Mouse (Mus musculus) intestine, embryonic 14.5 days (tissue): ENCODE data around the gene Olfr1277. TPM values are rescaled to one million over a fixed set of nuclear protein-coding genes. Genes with fewer than 3 reads are reported as not detected.

ENCODE experiments used
- ATAC-seq: fragments of 200-750 bp; cut with Nextera tagmentation; replicated peaks from 2 replicates; pipeline ENCODE4 v1.8.0; 2017; ENCODE audit warnings: low read depth, moderate number of reproducible peaks, moderate TSS enrichment, moderate library complexity; ENCODE audit not compliant: low FRiP score, low TSS enrichment
- DNase-seq: peaks from one replicate; pipeline ENCODE4 v3.0.0-alpha.2; 2018; ENCODE audit warnings: low spot score
- H3K27ac ChIP-seq: fragments of 300-500 bp; sonication (generic); 2 replicates; pipeline ENCODE4 v1.5.1; 2014; ENCODE audit warnings: low read depth, mild to moderate bottlenecking, control low read depth
- H3K27me3 ChIP-seq: fragments of 300-500 bp; sonication (generic); replicated peaks from 2 replicates; pipeline ENCODE4 v1.6.1; 2014; ENCODE audit warnings: low read length, control low read depth; ENCODE audit not compliant: control insufficient read depth, insufficient read depth
- H3K36me3 ChIP-seq: fragments of 300-500 bp; sonication (generic); 2 replicates; pipeline ENCODE4 v1.6.1; 2014; ENCODE audit warnings: low read length, control low read depth; ENCODE audit not compliant: control insufficient read depth, insufficient read depth
- H3K4me1 ChIP-seq: fragments of 300-500 bp; sonication (generic); replicated peaks from 2 replicates; pipeline ENCODE4 v1.6.1; 2014; ENCODE audit warnings: low read length, control low read depth, mixed read lengths; ENCODE audit not compliant: control insufficient read depth, insufficient read depth
- H3K4me2 ChIP-seq: fragments of 300-500 bp; sonication (generic); 2 replicates; pipeline ENCODE4 v1.6.1; 2014; ENCODE audit warnings: low read length
- H3K4me3 ChIP-seq: fragments of 300-500 bp; sonication (generic); 2 replicates; pipeline ENCODE4 v1.5.1; 2014; ENCODE audit warnings: low read depth, low read length, control low read depth, mixed read lengths
- H3K9ac ChIP-seq: fragments of 300-500 bp; sonication (generic); 2 replicates; pipeline ENCODE4 v1.6.1; 2014; ENCODE audit warnings: mild to moderate bottlenecking, low read length
- H3K9me3 ChIP-seq: fragments of 300-500 bp; sonication (generic); 2 replicates; pipeline ENCODE4 v1.6.1; 2016; ENCODE audit warnings: low read length, control low read depth; ENCODE audit not compliant: control insufficient read depth
- WGBS: fragments of 180-500 bp; shearing (Covaris S2); extraction: QIAGEN DNeasy Blood & Tissue Kit; methylation state at CpG from one replicate; pipeline ENCODE4 v1.1.7; 2014; 5-methylcytosine and 5-hydroxymethylcytosine counted together
- polyA plus RNA-seq: library from polyadenylated mRNA; unstranded; fragments of >200 nt; fragmentation: Nextera tagmentation; extraction: Ambion mirVana; gene quantifications from 2 replicates; pipeline ENCODE4 v1.2.1, GENCODE M21; 2014

Gene Olfr1277
- polyA plus RNA-seq: not detected in 2 replicates

DNA sequence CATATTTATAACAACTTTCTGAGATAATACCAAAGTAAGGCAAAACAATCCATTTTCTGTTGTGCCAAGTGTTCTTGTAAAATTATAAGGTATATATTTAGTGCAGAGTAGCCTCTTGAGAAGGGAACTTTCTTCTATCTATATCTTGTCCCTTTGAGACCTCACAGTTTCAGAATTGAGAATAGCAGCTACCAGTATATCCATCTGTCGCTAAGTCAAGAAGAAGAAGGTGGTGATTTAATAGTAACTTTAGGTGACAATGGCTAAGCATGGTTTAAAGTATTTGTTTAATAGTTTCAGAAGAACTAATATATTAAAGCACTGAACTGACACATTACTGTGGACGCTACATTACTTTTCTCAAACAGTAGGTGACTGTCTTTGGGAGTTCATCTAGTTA, at the start of gene Olfr1277:
Gene Olfr1277, minus strand, starts transcription at position 101 of the 400 bp plus-strand sequence.
- Histone ChIP-seq H3K9ac (no peak within 1 kb of the TSS), H3K4me3 (no peak within 1 kb of the TSS), H3K27ac (no peak within 1 kb of the TSS), H3K27me3 (no peaks in the 10 kb centered on the region), H3K4me2 (no peak within 1 kb of the TSS), H3K36me3 (no peaks in the 10 kb centered on the region), H3K9me3 (no peaks in the 10 kb centered on the region), H3K4me1 (no peaks in the 10 kb centered on the region)
- no peak for DNase-seq
- no peak for ATAC-seq
- WGBS: 82% methylated on average over 2 of the region's 2 CpGs

DNA sequence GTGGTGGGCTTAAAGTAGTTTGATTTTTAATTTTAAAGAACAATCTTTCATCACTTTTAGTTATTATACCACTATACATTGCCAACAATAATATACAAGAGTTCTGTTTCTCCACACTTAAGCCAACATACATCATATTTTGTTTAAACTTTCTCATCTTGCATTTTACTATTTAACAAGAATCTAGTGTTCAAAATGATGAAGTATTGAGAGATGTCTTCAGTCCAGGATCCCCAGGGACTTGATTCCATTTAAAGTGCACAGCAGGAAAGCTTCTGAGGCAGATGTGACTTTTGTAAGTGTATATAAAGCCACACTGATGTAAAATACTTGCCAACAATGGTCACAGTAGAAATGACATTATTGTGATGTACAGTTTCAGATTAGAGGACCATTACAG, 39.8 kb upstream of the Olfr1277 start, which contains the start of gene Olfr1280:
Gene Olfr1280, plus strand, starts transcription at position 301 of the 400 bp plus-strand sequence.
- ATAC-seq (no peak), DNase-seq (no peak)
- no peak within 1 kb of the TSS for H3K27ac ChIP-seq
- H3K4me3 ChIP-seq: no peak within 1 kb of the TSS
- H3K9ac ChIP-seq: no peak within 1 kb of the TSS
- H3K9me3 ChIP-seq: no peaks in the 10 kb centered on the region
- no peaks in the 10 kb centered on the region for H3K36me3 ChIP-seq
- no peaks in the 10 kb centered on the region for H3K27me3 ChIP-seq
- H3K4me1 ChIP-seq: no peaks in the 10 kb centered on the region
- no peak within 1 kb of the TSS for H3K4me2 ChIP-seq

DNA sequence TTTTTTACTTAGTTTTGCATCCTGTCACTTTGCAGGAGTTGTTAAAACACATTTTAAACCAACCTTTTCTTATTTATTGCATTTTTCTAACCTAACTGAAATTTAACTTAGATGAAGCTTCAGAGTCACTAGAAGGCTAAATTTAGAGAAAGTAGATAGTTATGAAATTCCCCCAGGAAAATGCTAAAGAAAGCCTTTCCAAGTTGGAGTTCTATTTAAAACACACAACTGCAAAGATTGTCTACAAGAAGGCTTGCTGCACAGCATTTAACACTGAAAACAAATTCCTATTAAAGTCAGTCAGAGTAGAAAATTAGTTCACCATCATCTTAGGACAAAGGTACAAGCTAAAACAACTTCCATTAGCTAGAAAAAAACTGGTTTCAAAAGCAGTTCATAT, 26.5 kb upstream of the Olfr1277 start, which contains the start of gene Olfr1279:
Gene Olfr1279, plus strand, starts transcription at position 262 of the 400 bp plus-strand sequence.
- no peak within 1 kb of the TSS for H3K27ac ChIP-seq
- DNase-seq (no peak), ATAC-seq (no peak)
- no peak within 1 kb of the TSS for H3K4me2 ChIP-seq
- no peak within 1 kb of the TSS for H3K9ac ChIP-seq
- no peak within 1 kb of the TSS for H3K4me3 ChIP-seq
- H3K36me3 ChIP-seq: no peaks in the 10 kb centered on the region
- H3K9me3 ChIP-seq: no peaks in the 10 kb centered on the region
- no peaks in the 10 kb centered on the region for H3K27me3 ChIP-seq
- H3K4me1 ChIP-seq: no peaks in the 10 kb centered on the region

DNA sequence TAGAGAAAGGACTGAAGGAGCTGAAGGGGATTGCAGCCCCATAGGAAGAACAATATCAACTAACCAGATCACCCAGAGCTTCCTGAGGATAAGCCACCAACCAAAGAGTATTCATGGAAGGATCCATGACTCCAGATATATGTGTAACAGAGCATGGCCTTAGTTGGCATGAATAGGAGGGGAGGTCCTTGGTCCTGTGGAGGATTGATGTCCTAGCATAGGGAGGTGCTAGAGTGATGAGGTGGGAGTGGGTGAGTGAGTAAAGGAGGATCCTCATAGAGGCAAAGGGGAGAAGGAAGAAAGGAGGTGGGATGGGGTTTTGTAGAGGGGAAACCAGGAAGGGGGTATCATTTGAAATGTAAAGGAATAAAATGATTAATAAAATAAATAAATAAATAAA, 24.6 kb upstream of the Olfr1277 start:
- no peak for DNase-seq
- Histone ChIP-seq H3K9me3 (no peaks in the 10 kb centered on the region), H3K4me3 (no peak overlapping the region), H3K36me3 (no peaks in the 10 kb centered on the region), H3K9ac (no peak overlapping the region), H3K27ac (no peak overlapping the region), H3K27me3 (no peaks in the 10 kb centered on the region), H3K4me2 (no peak overlapping the region), H3K4me1 (no peaks in the 10 kb centered on the region)
- ATAC-seq: no peak

DNA sequence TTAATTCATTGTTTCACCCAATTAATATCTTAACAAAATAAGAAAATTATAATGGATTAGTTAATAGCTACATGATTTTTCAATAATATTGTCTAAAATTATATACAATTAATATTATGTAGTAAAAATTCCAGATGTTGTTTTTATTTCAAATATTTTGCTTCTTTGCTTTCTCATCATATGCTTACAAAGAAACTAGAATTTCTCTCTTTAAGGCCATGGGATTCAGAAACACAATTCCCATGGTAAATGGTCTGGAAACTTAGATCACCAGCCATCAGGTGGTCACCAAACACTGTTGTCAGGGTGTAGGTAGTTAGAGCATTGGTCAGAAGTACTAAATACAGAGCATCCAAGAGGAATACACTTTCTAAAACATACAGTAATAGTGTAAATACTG, 15.9 kb upstream of the Olfr1277 start, which contains the start of gene Olfr1278:
Gene Olfr1278, plus strand, starts transcription at position 301 of the 400 bp plus-strand sequence.
- ATAC-seq: no peak
- Histone ChIP-seq H3K9ac (no peak within 1 kb of the TSS), H3K27ac (no peak within 1 kb of the TSS), H3K36me3 (no peaks in the 10 kb centered on the region), H3K4me1 (no peaks in the 10 kb centered on the region), H3K9me3 (no peaks in the 10 kb centered on the region), H3K4me2 (no peak within 1 kb of the TSS), H3K27me3 (no peaks in the 10 kb centered on the region), H3K4me3 (no peak within 1 kb of the TSS)
- DNase-seq: no peak

DNA sequence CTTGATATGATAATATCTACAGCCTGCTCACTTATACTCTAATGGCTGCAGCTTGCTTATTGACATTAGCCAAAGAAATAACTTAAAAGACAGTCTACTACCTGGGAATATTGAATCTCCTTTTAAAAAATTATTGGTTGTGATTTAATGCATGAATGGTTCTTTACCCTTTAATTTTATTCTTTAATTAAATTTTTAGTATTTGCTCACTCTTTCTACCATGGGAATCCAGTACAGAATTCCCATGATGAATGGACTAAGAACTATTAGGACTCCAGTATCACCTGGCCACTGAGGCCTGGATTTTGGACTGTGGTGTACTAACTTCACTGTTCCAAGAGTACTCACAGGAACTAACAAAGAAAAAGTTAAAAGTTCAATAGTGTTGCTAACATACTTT, 19.7 kb downstream of the Olfr1277 start, which contains the start of gene Olfr1276:
Gene Olfr1276, plus strand, starts transcription at position 301 of the 400 bp plus-strand sequence.
- ATAC-seq: no peak
- no peaks in the 10 kb centered on the region for H3K27me3 ChIP-seq
- no peaks in the 10 kb centered on the region for H3K9me3 ChIP-seq
- no peak within 1 kb of the TSS for H3K9ac ChIP-seq
- H3K4me3 ChIP-seq: no peak within 1 kb of the TSS
- H3K4me1 ChIP-seq: no peaks in the 10 kb centered on the region
- no peak for DNase-seq
- H3K27ac ChIP-seq: no peak within 1 kb of the TSS
- H3K4me2 ChIP-seq: no peak within 1 kb of the TSS
- no peaks in the 10 kb centered on the region for H3K36me3 ChIP-seq

DNA sequence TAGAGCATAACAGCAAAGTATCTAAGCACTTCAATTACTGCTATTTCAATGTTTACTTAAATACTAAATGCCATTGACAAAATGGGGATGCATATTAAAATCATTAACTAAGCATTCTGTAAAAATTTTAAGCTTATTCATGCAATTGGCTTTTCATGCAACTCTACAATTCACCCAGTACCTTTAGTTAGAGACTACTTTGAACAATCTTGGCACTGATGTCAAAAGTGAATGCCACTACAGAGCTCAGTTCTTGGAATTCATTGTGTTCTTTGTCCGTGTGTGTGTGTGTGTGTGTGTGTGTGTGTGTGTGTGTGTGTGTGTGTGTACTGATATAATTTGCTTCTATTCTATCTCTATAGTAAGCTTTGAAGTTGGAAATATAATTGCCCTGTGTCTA, 38.7 kb downstream of the Olfr1277 start, which contains the start of gene Olfr1275:
Gene Olfr1275, minus strand, starts transcription at position 101 of the 400 bp plus-strand sequence.
- 80% methylated on average over 1 of the region's 1 CpGs for WGBS

DNA sequence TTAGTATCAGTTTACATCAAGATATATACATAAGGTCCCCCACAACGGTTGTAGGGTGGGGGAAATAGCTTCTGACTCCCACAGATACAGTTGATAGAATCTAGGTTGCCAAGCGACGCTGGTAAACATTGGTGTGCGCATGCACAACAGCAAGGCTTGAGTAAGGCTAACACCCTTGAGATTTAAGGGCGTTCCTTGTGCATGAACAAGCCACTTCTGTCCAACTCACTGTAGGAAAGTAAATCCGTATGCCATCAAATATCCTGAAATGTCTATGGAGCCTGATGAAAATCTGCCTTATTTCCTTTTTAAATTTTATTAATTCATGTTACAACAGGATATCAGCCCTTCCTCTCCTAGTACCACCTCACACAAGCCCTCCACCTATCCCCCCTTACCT, 44.4 kb downstream of the Olfr1277 start, which contains the start of gene 4930430A15Rik:
Gene 4930430A15Rik, minus strand, starts transcription at position 101 of the 400 bp plus-strand sequence.
- Histone ChIP-seq H3K27ac (no peak within 1 kb of the TSS), H3K36me3 (no peaks in the 10 kb centered on the region), H3K9me3 (no peaks in the 10 kb centered on the region), H3K9ac (no peak within 1 kb of the TSS), H3K4me2 (no peak within 1 kb of the TSS), H3K4me3 (no peak within 1 kb of the TSS), H3K4me1 (no peaks in the 10 kb centered on the region), H3K27me3 (no peaks in the 10 kb centered on the region)
- ATAC-seq (no peak), DNase-seq (no peak)
- 85% methylated on average over 6 of the region's 6 CpGs for WGBS

More for the DNA sequence above, 38.7 kb downstream of the Olfr1277 start, which contains the start of gene Olfr1275:
- no peak within 1 kb of the TSS for H3K4me3 ChIP-seq
- H3K4me1 ChIP-seq: no peaks in the 10 kb centered on the region
- no peaks in the 10 kb centered on the region for H3K27me3 ChIP-seq
- H3K27ac ChIP-seq: no peak within 1 kb of the TSS
- H3K9ac ChIP-seq: no peak within 1 kb of the TSS
- H3K4me2 ChIP-seq: no peak within 1 kb of the TSS
- H3K9me3 ChIP-seq: no peaks in the 10 kb centered on the region
- no peaks in the 10 kb centered on the region for H3K36me3 ChIP-seq
- DNase-seq (no peak), ATAC-seq (no peak)
